Mouse (Mus musculus): ENCODE results near the gene 9530077C05Rik.

DNA sequence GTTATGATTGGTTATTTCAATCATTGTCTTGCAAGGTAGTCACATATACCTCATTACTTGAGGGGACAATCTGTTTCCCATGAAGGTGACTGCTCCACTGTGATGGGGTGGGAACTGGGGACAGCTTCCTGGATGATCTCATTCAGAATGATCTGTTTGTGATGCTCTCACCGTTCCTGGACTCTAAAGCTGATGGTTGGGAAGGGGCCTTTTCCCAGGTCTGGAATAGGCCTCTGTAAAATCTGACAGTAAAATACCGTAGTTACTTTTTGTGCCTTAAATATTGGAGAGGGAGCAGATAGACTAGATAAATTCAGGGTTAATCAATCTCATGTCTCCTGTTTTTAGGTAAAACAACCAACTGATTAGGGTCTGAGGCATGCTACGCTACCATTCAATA is 58.3 kb downstream of the 9530077C05Rik start, which contains the start of gene Rp9:
- TF ChIP-seq CTCF (IDR thresholded peaks at IDR 0.05; ENCODE audit: low read depth) (no peak), EP300 (IDR thresholded peaks at IDR 0.05; ENCODE audit: low read depth) (no peak)

Data from liver, postnatal 0 days (tissue).